Mouse (Mus musculus): Measurements from ENCODE around the gene Egfl8.
A peak's percentile ranks its signal among the peaks of the same experiment; 100 is the strongest.

Egfl8 gene

GRCm38 (mm10) chr17:34626773-34627092, 11.0 kb upstream of the Egfl8 start:
- peak; percentile 60 for DNase-seq

- peak; percentile 67 for DNase-seq
Observed at GRCm38 (mm10) chr17:34626062-34626772, 10.4 kb upstream of the Egfl8 start.

- DNase-seq = peak; percentile 82
Observed at GRCm38 (mm10) chr17:34624981-34625380, 9.2 kb upstream of the Egfl8 start.

GRCm38 (mm10) chr17:34623161-34623560, 7.4 kb upstream of the Egfl8 start:
- DNase-seq = no peak

GRCm38 (mm10) chr17:34621006-34621405, 5.2 kb upstream of the Egfl8 start:
- no peak for DNase-seq

GRCm38 (mm10) chr17:34618999-34619398, 3.2 kb upstream of the Egfl8 start:
- DNase-seq = peak; percentile 84

- no peak for DNase-seq
Observed at GRCm38 (mm10) chr17:34613830-34614229, 1.9 kb downstream of the Egfl8 start.

GRCm38 (mm10) chr17:34613054-34613645, 2.6 kb downstream of the Egfl8 start:
- DNase-seq = no peak

GRCm38 (mm10) chr17:34611050-34611449, 4.7 kb downstream of the Egfl8 start:
- DNase-seq = no peak

GRCm38 (mm10) chr17:34607997-34608396, 7.8 kb downstream of the Egfl8 start:
- no peak for DNase-seq

- no peak for DNase-seq
Observed at GRCm38 (mm10) chr17:34606186-34607039, 9.4 kb downstream of the Egfl8 start.

GRCm38 (mm10) chr17:34605609-34606008, 10.2 kb downstream of the Egfl8 start:
- peak; percentile 98 for DNase-seq

- peak; percentile 94 for DNase-seq
Observed at GRCm38 (mm10) chr17:34604511-34605237, 11.1 kb downstream of the Egfl8 start.

- DNase-seq = peak; percentile 99
Observed at GRCm38 (mm10) chr17:34604061-34604508, 11.7 kb downstream of the Egfl8 start, which contains the start of gene Agpat1. Gene Agpat1 (plus strand): TSS chr17:34604262.

GRCm38 (mm10) chr17:34603375-34604060, 12.3 kb downstream of the Egfl8 start, which contains the start of gene Rnf5:
Gene Rnf5 (minus strand): TSS chr17:34603690.
- peak; percentile 100 for DNase-seq

GRCm38 (mm10) chr17:34601796-34602195, 14.0 kb downstream of the Egfl8 start:
- no peak for DNase-seq

GRCm38 (mm10) chr17:34599891-34600290, 15.9 kb downstream of the Egfl8 start:
- no peak for DNase-seq

- no peak for DNase-seq
Observed at GRCm38 (mm10) chr17:34597566-34598095, 18.1 kb downstream of the Egfl8 start, which contains the start of gene Ager. Gene Ager (plus strand): TSS chr17:34597862.

- no peak for DNase-seq
Observed at GRCm38 (mm10) chr17:34596098-34596497, 19.7 kb downstream of the Egfl8 start.

GRCm38 (mm10) chr17:34593752-34594525, 21.8 kb downstream of the Egfl8 start:
- DNase-seq = no peak

Measured in kidney, adult 9 months (tissue).